Mouse (Mus musculus) erythroblast, adult 5-6 weeks (primary cell): ENCODE data around the gene Ube2z. TPM values are rescaled to one million over a fixed set of nuclear protein-coding genes. Genes with fewer than 3 reads are reported as not detected.

Source experiments
- ATAC-seq: replicated peaks from 2 replicates; pipeline ENCODE4 v1.8.0; 2016; ENCODE audit warnings: moderate number of reproducible peaks, mild to moderate bottlenecking, moderate TSS enrichment, inconsistent platforms; ENCODE audit not compliant: poor library complexity, low FRiP score, severe bottlenecking
- total RNA-seq, 2 experiments: library from RNA; stranded (forward) in 1 of 2; stranded (reverse) in 1 of 2; fragments of 150-400 nt in 1 of 2; fragments of 200-764, 138-1000 nt in 1 of 2; gene quantifications; 2 replicates each; pipeline versions ENCODE4 v1.2.3 to v1.2.4; 2015 to 2017; ENCODE audit warnings: low replicate concordance in 2 of 2

Ube2z gene
- total RNA-seq, 2 experiments from 2014 or later: 7.1 to 10.3 TPM

DNA sequence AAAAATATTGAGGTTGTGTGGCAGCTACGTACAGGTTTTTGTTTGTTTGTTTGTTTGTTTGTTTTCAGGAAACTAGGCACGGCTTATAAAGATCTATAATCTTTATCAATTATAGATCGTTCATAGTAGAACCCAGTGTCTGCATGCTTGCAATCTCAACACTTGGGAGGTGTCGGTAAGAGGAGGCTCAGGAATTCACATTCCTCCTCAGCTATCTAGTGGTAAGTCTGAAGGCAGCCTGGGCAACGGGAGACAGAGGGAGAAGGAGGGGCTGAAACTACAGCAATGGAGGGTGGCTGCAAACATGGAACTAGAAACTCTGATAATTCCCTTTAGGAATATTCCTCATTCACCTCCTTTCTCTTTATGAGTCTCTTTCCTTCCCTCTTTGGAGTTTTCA is 49.8 kb downstream of the Ube2z start:
- ATAC-seq: no peak

DNA sequence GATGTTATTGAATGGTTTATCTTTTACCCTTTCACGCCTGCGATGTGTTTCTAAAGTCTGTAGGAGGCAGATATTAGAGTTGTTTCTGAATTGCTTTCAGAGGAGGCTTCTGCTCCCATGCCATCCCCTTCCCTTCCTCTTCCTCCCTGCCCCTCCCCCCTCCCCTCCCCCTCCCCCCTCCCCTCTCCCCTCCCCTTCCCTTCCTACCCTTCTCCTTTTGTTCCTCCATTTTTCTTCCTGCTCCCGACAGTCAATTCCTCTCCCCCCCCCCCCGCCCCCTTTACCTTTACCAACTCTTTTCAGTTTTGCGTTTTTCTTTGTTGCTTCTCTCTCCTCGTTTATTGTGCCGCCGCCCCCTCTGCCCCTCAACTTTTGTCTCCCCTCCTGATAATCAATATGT is 53.2 kb downstream of the Ube2z start:
- ATAC-seq: no peak

DNA sequence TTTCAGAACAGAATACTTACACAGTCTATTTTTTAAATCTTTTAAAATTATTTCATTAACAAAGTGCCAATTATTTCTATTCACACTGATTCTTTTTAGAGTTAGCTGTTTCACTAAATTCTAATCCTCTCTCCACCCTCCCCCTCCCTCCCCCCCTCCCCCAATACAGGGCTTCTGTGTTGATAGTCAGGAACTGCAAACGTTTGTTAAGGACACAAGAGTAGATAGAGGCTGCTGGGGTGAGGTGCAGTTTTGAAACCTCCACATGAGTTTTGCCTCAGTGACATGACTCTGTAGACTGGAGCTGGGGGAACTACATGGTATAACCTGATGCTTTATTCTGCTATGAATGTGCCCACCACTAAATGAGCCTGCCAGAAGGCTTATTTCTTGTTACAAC is 56.4 kb downstream of the Ube2z start:
- ATAC-seq: no peak

DNA sequence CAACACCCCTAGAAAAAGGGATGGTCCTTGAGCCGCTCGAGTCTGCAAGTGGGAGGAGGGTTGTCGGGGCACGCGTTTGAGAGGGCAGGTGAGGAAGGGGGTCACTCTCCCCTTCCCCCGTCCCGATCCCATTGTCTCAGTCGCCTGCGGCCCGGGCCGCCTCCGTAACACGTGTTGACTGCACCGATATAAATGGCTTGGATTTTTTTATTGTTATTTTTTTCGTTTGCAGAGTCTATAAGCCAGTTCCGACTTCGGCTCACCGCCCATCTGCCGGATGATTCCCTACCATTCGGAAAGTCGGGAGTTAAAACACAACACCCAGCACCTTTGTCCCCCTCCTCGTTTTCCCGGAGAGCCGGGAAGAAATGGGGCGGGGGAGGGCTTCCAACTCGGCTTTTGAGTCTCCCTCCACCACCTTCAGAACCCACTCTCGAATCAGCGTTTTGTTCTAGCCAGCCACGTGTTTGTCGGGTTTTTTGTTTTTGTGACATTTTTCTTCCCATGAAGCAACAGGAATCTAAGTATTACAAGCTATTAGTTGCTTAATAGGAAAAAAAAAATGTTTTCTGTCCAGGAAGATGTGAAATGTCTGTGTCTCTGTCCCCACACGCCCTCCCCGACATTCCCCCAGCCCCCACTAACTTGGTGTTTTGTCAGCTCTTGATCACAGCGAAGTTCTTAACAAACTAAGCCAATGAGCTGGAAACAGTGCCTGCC is 57.5 kb downstream of the Ube2z start:
- ATAC-seq: no peak

DNA sequence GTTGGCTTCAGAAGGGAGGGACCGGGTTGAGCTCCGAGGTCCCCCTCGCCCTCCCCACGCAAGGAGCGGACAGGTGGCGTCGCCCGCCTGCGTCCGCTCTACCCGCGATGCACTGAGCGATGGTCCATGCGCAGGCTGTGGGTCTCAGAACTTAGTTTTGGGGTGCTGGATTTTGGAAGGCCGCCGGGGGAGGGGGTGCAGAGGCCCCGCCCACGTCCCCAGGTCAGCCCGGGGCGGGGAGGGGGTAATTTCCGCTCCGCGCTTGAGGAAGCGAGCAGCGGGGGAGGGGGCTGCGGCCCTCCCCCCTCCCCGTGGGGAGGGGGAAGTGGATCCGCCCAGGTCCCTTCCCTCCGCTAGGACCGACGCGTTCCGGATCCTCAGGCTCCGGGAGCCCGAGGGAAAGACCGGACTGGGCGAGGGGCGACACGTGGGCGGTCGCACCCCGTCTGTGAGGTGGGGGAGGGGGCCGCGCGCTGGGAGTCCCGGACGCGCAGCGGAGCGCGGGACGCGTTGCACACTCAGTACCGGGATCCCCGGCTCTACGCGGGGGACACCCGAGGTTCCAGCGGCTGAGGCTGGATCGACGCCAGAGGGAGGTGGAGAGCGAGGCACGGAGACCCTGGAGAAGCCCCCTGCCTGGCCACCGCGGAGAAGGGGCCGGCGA is 58.2 kb downstream of the Ube2z start:
- no peak for ATAC-seq

DNA sequence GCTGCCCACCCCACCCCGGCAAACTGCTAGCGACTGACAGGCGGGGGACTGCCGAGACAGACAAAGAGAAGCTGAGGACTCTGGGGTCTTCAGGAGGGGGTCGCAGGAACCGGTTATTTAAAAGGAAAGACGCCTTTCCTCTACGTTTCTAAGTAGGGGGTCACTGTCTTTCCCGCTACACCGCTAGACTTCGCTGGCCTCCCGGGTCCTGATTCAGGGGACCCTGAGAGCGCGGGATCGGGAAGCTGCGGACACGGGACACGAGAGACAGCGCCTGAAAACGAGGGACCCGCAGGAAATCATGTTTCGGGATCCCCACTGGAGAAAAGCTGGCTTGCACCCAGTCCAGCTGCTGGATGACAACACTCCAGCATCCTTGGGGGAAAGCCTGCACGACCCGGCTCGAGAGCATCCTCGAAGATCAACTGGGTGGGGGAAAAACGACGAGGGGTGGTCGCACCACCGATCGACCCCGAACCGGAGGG is 58.8 kb downstream of the Ube2z start:
- ATAC-seq: no peak

DNA sequence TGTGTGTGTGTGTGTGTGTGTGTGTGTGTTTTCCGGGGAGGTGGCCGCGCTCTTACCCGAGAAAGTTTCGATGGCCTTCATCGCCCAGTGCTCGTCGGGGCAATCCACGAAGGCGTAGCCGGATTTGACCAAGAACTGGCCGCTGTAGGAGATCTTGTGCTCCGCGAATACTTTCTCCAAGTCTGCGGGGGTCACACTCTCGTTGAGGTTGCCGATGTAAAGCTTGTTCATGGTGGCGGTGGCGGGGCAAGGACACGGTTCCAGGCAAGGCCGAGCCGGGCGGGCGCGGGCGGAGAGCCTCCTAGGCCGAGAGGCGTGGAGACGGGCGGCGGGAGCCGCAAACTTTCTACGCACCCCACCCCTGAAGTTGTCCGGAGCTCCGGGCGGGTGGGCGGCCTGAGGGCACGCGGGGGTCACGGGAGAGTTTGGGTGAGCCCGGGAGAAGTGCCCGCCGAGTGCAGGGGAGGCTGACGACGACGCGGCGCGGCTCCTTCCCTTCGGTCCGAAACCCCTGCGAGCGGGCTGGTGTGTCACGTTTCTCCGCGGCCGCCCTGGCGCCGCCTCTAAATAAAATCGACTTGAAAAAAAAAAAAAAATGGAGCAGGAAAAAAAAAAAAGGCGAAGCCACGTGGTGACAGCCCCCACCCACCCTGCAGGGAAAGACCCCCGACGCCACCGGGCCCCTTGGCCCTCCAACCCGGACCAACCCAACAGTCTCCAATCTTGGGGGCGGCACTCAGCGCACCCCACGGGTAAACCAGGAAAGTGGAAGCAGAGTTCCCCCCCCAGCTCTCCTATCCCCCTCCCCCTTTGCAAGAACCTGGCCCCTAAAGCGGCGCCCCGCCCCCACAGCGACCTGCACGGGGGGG is 59.6 kb downstream of the Ube2z start, which contains the start of gene Igf2bp1:
Igf2bp1 (minus strand) TSS at position 538 of the 869 bp plus-strand sequence.
- ATAC-seq: 0 out of 2 replicates have a peak, but pooled peaks have one; percentile 57

DNA sequence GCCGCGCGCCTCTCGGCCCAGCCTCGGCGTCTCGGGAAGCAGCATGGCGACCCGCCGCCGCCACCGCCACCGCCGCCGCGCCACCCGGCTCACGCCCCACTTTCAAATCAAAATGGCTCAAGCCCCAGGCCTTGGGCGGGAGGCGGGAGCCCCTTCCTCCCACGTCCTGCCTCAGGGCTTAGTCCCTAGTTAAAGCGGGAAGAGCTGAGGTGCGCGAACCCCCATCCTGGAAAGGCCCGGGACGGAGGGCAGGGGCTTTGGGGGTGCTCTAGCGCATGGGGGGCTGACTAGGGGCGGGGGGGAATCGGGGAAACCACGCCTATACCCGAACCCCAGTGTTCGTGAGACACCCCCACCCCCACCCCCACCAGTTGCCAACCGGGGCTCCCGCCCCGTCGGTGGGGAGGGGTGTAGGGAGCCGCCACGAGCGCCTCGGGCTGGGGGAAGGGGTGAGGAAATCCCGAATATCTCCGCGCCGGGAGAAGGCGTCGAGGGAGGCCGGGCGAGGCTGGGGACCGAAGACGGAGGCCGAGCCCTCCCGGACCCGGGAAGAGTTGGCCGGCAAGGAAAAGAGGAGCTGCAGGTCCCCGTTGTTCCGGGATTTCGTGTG is 60.3 kb downstream of the Ube2z start:
- ATAC-seq: no peak

DNA sequence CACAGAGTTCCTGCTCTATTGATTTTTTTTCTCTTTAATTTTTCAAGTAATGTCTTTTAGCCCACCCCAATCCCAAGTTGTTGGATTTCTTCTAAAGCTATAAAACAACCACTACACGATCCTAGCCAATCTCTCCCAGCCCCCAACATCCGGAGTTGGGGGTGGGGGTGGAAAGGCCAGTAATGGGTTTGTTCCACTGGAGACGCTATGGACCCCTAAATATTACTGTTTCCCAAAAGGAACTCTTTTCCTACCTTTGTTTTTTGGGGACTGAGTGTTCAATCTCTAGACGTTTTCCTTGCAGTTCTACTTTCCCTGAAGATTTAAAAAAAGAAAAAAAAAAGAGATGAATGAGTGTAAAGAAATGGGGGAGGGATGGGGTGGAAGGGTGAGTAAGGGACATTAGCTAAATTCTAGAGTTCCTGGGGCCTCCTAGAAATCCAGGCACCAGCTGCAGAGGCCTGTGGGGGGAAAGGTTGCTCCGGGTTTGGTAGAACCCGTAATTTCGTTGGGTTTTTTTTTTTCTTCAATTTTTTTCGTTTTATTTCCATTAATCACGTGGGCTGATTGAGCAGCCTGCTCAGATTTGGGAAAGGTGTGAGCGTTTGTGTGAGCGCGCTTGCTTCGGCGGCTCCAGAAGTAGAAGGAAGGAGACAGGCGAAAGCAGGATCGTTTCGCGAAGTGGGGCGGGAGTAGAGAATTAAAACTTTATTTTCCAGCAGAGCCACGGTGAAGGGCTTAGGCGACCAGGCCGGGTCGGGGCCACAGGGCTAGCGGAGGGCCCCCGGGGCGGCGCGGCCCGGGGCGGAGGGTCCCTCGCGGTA is 61.0 kb downstream of the Ube2z start:
- ATAC-seq: no peak

DNA sequence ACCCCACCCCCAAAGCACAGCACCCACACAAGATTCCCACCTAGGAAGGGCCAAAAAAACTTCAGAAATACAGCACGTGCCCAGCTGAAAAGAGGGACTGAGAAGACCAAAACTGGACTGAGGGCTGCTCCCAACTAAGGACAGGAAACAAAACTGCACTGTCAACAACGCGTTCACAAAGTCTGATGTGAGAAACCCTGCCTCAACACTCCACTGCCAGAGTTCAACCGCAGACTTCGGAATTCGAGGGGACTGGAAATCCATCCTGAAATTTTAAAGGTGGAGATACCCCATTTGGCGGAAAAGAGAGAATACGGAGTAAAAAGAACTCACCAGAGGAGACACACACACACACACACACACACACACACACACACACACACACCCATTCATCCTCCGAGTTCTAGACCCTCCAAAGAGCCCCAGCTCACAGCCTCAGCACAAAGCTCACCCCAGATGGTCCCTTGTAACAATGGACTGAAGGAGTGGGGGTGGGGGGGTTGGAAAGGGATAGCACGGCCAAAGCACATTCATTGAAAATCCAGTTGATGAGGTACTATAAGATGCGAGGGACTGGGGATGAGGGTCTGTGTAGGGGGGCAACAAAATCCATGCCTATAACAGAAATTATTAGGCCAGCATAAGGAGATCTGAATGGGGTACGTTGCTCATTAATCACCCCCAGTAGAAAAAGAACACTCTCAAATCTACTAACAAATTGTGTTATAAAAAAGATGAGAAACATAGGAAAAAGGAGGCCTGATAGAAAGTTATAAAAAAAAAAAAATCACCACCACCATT is 61.9 kb downstream of the Ube2z start:
- no peak for ATAC-seq

Other genes with a start within 250 kb of the Ube2z start
- 71.9 and 86.1 TPM in 2 replicates for gene Phospho1, start 240.9 kb downstream of the Ube2z start, total RNA-seq (2015; ENCODE audit: low replicate concordance)
- gene Phospho1, start 240.9 kb downstream of the Ube2z start, total RNA-seq (2017; ENCODE audit: low replicate concordance): 54.2 and 57.9 TPM in 2 replicates
- 9.8 and 15.0 TPM in 2 replicates for gene Gngt2, start 228.2 kb downstream of the Ube2z start, total RNA-seq (2015; ENCODE audit: low replicate concordance)
- 9.4 and 13.0 TPM in 2 replicates for gene Gngt2, start 228.2 kb downstream of the Ube2z start, total RNA-seq (2017; ENCODE audit: low replicate concordance)
- gene Abi3, start 222.9 kb downstream of the Ube2z start, total RNA-seq (2015; ENCODE audit: low replicate concordance): 4.8 and 6.7 TPM in 2 replicates
- gene Abi3, start 222.9 kb downstream of the Ube2z start, total RNA-seq (2017; ENCODE audit: low replicate concordance): 3.5 and 5.5 TPM in 2 replicates
- not detected in 2 replicates for gene B4galnt2, start 150.5 kb downstream of the Ube2z start, total RNA-seq (2015; ENCODE audit: low replicate concordance)
- not detected in 2 replicates for gene B4galnt2, start 150.5 kb downstream of the Ube2z start, total RNA-seq (2017; ENCODE audit: low replicate concordance)
- not detected in 2 replicates for gene Igf2bp1, start 59.4 kb downstream of the Ube2z start, total RNA-seq (2015; ENCODE audit: low replicate concordance)
- gene Igf2bp1, start 59.4 kb downstream of the Ube2z start, total RNA-seq (2017; ENCODE audit: low replicate concordance): not detected in 2 replicates
- not detected in 2 replicates for gene Gip, start 40.8 kb downstream of the Ube2z start, total RNA-seq (2015; ENCODE audit: low replicate concordance)
- not detected in 2 replicates for gene Gip, start 40.8 kb downstream of the Ube2z start, total RNA-seq (2017; ENCODE audit: low replicate concordance)
- gene Snf8, start 30.5 kb downstream of the Ube2z start, total RNA-seq (2015; ENCODE audit: low replicate concordance): 25.7 and 27.9 TPM in 2 replicates
- gene Snf8, start 30.5 kb downstream of the Ube2z start, total RNA-seq (2017; ENCODE audit: low replicate concordance): 11.3 and 37.1 TPM in 2 replicates
- gene Atp5g1, start 10.3 kb upstream of the Ube2z start, total RNA-seq (2015; ENCODE audit: low replicate concordance): 127 and 128 TPM in 2 replicates
- 4.8 and 21.7 TPM in 2 replicates for gene Atp5g1, start 10.3 kb upstream of the Ube2z start, total RNA-seq (2017; ENCODE audit: low replicate concordance)
- not detected in 2 replicates for gene Calcoco2, start 46.6 kb upstream of the Ube2z start, total RNA-seq (2015; ENCODE audit: low replicate concordance)
- 0.17 TPM in 1 of 2 replicates, not detected in the other for gene Calcoco2, start 46.6 kb upstream of the Ube2z start, total RNA-seq (2017; ENCODE audit: low replicate concordance)
- not detected in 2 replicates for gene Ttll6, start 68.4 kb upstream of the Ube2z start, total RNA-seq (2015; ENCODE audit: low replicate concordance)
- gene Ttll6, start 68.4 kb upstream of the Ube2z start, total RNA-seq (2017; ENCODE audit: low replicate concordance): not detected in 2 replicates
- gene Hoxb13, start 128.9 kb upstream of the Ube2z start, total RNA-seq (2015; ENCODE audit: low replicate concordance): not detected in 2 replicates
- not detected in 2 replicates for gene Hoxb13, start 128.9 kb upstream of the Ube2z start, total RNA-seq (2017; ENCODE audit: low replicate concordance)
- gene Hoxb9, start 206.1 kb upstream of the Ube2z start, total RNA-seq (2015; ENCODE audit: low replicate concordance): not detected in 2 replicates
- 0.56 TPM in 1 of 2 replicates, not detected in the other for gene Hoxb9, start 206.1 kb upstream of the Ube2z start, total RNA-seq (2017; ENCODE audit: low replicate concordance)
- not detected in 2 replicates for gene Hoxb8, start 216.5 kb upstream of the Ube2z start, total RNA-seq (2015; ENCODE audit: low replicate concordance)
- not detected in 2 replicates for gene Hoxb8, start 216.5 kb upstream of the Ube2z start, total RNA-seq (2017; ENCODE audit: low replicate concordance)
- gene Hoxb7, start 221.2 kb upstream of the Ube2z start, total RNA-seq (2015; ENCODE audit: low replicate concordance): not detected in 2 replicates
- not detected in 2 replicates for gene Hoxb7, start 221.2 kb upstream of the Ube2z start, total RNA-seq (2017; ENCODE audit: low replicate concordance)
- not detected in 2 replicates for gene Hoxb6, start 227.1 kb upstream of the Ube2z start, total RNA-seq (2015; ENCODE audit: low replicate concordance)
- not detected in 2 replicates for gene Hoxb6, start 227.1 kb upstream of the Ube2z start, total RNA-seq (2017; ENCODE audit: low replicate concordance)
- gene Hoxb5, start 237.9 kb upstream of the Ube2z start, total RNA-seq (2015; ENCODE audit: low replicate concordance): not detected in 2 replicates
- gene Hoxb5, start 237.9 kb upstream of the Ube2z start, total RNA-seq (2017; ENCODE audit: low replicate concordance): not detected in 2 replicates